Mouse (Mus musculus) mesoderm, embryonic 11.5 days (tissue): ENCODE measurements at regions not wholly inside any gene's neighbourhood (a gene's known extent, or its start where the extent isn't known, plus 50 kb on each side); places are given as distances from the start of the nearest gene placed in this dataset.
A peak's percentile ranks its signal among the peaks of the same experiment; 100 is the strongest.

ENCODE experiments used
- DNase-seq: peaks from one replicate; pipeline ENCODE4 v3.0.0-alpha.2; 2012; ENCODE audit warnings: low read depth, low spot score

DNA sequence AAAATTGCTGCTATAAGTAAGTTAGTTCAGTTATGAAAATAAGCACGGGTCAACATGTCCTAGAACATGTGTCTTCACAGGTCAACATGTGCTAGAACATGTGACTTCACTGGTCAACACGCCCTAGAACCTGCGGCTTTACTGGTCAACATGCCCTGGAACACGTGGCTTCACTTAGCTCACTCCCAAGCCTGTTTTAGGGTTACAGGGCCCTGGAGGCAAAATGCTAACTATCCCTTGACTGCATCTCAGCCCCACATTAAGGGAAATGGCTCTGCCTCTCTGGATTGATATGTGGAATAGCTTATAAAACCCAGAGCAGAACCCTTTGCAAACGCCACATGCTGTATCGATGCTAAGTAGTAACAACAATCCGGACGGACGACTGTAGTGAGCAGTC, 67.8 kb downstream of the Nkx6-1 start:
- no peak for DNase-seq

DNA sequence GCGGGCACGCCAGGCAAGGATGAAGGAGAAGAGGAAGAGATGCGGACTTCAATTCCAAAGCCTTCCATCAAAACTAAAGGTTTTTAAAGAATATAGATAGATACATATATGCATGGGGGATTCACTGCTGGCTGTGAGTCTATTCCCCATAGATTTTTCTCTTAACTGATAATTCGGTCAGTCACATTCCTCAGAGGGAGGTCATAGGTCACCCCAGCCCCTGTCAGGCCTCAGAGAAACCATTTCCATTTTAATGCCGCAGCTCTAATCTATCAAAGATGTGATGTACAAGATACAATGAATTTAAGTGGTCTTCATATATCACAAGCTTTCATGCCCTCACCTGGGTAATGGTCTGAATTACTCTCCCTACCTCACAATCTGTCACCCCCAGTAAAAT, 73.6 kb downstream of the Nkx6-1 start:
- DNase-seq: peak; percentile 54

DNA sequence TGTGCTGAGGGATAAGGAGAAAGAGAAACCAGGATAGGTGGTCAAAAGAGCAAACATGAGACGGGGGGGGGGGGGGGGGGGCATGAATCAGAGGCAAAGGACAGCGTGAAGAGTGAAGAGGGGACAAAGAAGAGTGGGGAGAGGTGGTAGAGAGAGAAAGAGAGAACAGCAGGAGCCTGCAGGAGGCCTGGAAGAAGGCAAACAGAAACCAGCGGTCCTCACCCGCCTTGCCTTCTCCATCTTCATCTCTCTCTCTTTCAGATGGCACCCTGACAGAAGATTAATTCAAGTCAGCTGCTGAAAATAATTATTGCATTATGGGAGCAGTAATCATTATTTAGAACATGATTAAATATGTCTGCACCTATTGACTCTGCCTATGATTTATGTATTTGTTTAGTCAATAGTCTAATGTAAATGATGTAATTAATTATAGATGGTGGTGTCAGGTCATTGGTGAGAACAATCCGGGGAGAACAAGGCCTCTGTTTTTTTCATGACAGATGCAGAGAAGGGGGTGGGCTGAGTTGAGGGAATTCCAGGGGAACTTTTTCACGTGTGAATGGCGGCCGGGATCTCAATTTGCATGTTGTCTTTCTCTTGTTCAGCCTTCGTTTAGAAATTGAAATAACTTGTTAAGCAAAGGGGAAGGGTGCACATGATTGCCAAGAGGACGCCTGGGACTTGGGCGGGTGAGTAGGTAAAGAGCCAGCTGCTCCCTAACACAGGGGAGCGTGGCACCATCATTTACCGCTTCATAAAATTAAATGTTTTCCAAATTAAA, 74.3 kb downstream of the Nkx6-1 start:
- peak; percentile 51 for DNase-seq

- DNase-seq: peak; percentile 52
These were observed 91.8 kb downstream of the Nkx6-1 start for GRCm38 (mm10) chr5:101572966-101573365.

DNA sequence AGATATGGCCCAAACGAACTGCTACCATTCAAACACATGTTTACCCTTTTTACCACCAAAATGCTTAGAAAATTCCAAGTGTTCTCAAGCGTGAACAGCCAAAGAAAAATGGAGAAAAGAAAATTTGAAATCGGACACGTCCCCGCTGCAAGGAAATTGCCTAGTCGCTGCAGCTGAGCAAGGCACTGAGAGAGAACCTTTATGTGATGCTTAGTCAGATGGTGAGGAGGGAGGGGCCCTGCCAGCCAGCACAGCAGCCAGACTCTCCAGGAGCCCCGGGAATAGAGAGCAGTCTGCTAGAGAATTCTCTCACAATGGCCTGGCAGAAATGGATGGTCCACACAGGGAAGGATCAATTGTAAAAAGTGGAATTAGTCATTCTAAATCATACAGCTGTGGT, 99.0 kb downstream of the Nkx6-1 start:
- peak; percentile 30 for DNase-seq

DNA sequence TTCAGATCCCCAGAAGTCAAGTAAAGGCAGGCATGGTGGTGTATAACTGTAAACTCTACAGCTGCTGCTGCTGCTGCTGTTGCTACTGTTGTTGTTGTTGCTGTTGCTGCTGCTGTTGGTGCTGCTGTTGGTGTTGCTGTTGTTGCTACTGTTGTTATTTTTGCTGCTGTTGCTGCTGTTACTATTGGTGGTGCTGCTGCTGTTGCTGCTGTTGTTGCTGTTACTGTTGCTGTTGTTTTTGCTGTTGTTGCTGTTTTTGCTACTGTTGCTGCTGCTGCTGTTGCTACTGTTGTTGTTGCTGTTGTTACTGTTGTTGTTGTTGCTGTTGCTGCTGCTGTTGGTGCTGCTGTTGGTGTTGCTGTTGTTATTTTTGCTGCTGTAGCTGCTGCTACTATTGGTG, 104.4 kb downstream of the Nkx6-1 start:
- no peak for DNase-seq

GRCm38 (mm10) chr5:101558279-101558987, 106.4 kb downstream of the Nkx6-1 start:
- DNase-seq: no peak

DNA sequence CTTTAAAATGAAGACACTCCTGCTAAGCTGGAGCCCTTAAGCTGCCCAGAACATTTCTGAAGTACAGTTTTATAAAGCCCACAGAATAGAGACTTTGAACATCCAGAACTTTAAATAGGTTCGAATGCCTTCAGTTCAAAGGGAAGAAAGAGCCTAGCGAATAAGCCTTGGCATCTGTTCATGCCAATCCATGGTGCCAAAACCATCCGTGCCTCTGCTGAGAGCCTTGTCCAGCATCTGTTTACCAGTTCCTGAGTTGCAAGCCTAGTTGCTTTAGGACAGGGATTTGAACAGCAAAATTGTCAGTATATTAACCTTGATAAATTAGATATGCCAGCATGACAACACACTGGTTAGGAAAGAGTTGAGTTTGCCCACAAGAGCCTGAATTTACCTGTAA, 107.6 kb downstream of the Nkx6-1 start:
- no peak for DNase-seq

- DNase-seq: no peak
These were observed 121.5 kb downstream of the Nkx6-1 start for GRCm38 (mm10) chr5:101543326-101543725.

DNA sequence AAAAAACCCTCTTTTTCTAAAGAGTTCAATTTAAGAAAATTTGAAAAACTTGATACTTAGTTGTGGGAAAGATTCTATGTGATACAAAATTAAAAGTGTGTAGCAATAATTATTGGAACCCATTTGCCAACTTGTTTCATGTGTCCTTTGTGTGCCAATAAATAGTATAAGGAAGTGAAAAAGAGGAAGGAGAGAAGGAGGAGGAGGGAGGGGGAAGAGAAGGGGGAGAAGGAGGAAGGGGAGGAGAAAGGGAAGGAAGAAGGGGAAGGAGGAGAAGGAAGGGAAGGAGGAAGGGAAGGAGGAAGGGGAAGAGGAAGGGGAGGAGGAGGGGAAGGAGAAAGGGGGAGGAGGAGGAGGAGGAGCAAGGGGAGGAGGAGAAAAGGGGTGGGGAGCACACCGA, 125.0 kb downstream of the Nkx6-1 start:
- DNase-seq: no peak

DNA sequence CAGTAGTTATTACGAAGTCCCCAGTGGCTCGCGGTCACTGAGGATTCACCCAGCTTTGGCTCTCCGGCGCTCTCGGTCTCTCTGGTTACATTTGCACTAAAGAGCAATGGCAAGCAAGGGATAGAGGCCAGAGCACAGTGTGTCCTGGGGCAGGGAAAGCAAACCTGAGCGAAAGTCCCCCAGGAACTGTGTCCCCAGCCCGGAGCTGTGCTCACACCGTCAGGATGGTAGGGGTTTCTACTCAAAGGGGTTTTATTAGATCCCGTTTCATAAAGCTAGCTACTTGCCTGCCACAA, 125.6 kb downstream of the Nkx6-1 start:
- DNase-seq: no peak

DNA sequence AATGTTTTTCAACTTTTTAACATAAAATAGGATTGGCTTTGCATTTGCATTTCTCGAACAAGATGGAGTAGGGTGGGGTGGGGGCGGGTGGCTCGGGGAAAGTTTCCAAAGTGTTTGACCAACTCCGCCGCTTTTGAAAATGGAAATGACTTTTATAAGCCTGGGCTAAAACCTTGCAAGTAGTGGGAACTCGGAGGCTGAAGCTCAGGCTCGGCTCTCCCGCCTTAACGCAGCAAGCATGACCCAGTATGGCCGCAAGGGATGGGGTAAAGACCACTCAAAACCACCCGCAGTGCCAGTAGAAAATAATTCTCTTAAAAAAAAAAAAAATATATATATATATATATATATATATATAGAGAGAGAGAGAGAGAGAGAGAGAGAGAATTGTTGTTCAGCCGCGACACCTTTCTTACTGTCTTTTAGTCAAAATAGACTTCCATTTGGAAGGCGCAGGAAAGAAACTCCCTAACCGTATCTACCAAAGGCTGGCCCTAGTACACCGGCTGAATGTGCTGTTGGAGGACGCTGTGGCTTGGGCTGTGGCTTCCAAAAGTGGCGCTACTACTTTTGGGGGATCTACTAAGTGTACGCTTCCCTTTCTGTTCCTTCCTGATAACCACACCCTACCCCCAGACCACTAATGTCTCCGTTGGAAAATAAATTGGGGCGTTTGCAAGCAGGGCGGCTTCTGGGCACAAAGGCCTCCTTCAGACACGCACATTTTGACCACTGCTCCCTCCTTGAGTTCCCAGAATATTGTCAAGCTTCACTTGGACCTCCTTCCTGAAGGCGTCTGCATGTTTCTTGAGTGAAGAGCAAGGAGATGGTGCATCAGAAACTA, 126.2 kb downstream of the Nkx6-1 start:
- no peak for DNase-seq

DNA sequence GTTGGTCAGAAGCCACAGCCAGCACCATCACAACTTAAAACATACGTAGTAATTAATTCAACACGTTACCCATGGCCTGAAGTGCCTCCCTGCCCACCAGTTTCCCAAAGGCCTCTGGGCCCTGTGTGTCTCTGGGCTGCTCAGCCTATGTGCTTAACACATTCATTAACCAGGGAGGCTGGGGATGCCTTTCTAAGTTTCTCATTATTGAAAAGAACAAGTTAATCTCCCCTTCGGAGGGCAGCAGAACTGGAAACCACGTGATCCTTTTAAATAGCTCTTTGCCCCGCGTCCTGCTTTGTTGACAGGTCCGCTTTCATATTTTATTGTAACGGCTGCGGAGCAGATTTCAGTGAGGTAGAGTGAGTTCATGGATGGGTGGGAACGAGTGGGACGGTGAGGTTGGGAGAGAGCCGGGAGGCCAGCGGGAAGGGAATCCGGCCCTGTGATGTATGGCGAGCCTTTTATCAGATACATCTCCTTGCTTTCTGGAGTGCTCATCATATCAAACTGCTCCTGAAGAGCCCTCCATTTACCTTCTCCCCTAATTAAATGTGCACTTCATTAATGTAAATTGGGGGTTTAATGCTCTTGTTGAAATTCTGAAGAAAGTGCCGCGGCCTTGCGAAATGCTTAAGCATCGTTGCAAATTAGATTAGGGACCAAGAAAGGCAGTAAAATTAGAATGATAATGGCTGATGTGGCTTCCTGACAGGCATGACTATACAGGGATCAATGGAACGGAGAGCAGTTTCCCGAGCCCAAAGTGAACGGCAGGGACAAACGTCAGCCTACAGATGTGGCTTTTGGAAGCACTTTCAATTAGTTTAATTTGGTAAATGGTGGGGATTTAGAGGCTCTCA, 127.0 kb downstream of the Nkx6-1 start:
- no peak for DNase-seq

DNA sequence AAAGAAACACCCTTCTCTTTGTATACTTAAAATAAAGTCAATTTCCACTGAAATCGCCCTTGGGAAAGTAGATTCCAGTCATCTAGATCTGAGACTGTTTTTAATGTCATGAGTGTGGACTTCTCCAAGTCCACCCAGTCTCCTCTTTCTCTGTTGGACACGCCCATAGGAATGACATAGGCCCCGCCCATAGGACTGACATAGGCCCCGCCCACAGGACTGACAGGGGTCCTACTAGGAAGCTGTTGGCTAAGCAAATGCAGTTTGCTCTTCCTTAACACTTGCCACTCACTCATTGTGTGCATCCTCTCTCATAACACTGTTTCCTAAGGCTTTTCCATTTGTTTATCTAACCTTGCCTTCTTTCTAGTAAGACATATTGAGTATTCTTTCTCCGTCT, 129.3 kb downstream of the Nkx6-1 start:
- DNase-seq: no peak

- DNase-seq: no peak
These were observed 139.4 kb downstream of the Nkx6-1 start for GRCm38 (mm10) chr5:101525346-101525745.

GRCm38 (mm10) chr5:101524670-101525069, 140.1 kb downstream of the Nkx6-1 start:
- no peak for DNase-seq

DNA sequence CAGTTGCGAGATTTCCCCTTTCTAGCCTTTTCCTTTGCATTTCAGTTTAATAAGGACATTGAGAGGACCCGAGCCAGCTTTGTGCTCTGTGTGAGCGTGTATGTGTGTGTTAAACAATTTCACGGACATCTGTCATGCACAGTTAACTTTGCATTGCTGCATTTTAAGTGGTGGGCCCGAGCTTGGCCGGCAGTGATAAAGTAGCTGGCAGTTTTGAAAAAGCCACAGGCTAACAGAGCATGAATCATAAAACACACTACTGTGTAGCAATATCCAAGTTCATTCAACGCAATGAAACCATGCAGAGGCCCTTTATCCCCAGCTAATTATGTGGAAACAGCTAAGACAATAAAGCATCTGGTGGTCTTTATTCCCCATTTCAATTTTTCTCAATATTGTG, 140.9 kb downstream of the Nkx6-1 start:
- peak; percentile 72 for DNase-seq

GRCm38 (mm10) chr5:101523490-101523889, 141.3 kb downstream of the Nkx6-1 start:
- DNase-seq: no peak

GRCm38 (mm10) chr5:101520935-101521655, 143.7 kb downstream of the Nkx6-1 start:
- peak; percentile 83 for DNase-seq

DNA sequence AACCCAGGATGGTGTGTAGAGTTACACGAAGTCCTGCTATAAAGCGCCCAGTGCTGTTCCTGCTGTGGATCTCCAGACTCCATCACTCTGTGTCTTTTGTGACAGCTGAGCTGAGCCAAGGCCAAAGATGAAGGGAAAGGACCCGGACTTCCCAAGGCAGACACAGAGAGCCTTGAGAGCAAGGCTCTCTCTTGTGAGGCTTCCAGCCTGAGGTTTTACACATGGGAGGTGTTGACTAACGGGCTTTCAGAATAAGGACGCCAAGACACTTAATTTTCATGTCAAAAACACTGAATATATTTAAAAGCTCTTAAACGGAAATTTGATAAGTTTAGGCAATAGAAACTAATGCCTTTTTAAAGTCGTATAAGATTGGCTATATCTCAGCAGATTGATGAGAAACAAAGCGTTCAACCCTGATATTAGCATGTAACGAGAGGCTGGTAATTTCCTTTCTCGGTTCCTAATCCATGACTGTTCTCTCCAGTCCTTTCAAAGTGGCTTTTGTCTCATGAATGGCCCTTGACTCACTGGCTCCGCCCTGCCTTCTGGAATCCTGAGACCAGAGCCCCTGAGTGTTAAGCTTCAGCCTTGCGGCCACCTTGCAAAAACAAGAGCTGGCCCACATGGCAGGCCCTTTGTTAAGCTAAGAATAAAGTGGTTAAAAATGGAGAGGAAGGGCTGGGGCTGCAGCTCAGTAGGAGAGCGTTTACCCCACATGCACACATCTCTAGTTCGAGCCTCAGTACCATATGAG, 145.8 kb downstream of the Nkx6-1 start:
- no peak for DNase-seq
